ENCODE assay signal across 7 mouse cellular contexts in genomic region chr2:157944156-157944893, GRCm38 (mm10). TPM values are rescaled to one million over a fixed set of nuclear protein-coding genes. Genes with fewer than 3 reads are reported as not detected.
DNase-seq lines count a peak whose midpoint lies in the region; ATAC-seq and TF ChIP-seq lines count a peak whose summit lies in the region.

No protein-coding gene starts in this region.

- WGBS in heart, embryonic 14.5 days = 12% methylated on average over 33 of the region's 37 CpGs

- no peak for TF ChIP-seq CTCF in ES-Bruce4 (IDR thresholded peaks at IDR 0.05; ENCODE audit: low read depth, low read length)

- peak; percentile 28 for DNase-seq in brain, adult 2 months (ENCODE audit: low read depth, low spot score)
- peak; percentile 43 to 78 for DNase-seq in kidney, postnatal 25 days
- DNase-seq in retina, postnatal 7 days (ENCODE audit: low read depth, low spot score) = peak; percentile 46
- DNase-seq in c-Kit-positive CD71-positive TER-119-positive erythroid progenitor cells, embryonic 14.5 days (ENCODE audit: low spot score) = no peak
- no peak for DNase-seq in gastrocnemius, adult 8-10 months (ENCODE audit: low spot score in 2 of 2)

- no peaks in the 10 kb centered on the region for H3K9me3 ChIP-seq in ES-Bruce4 (replicated peaks; ENCODE audit: control insufficient read depth, insufficient read depth, low read length, poor library complexity, severe bottlenecking)
- H3K9me3 ChIP-seq in heart, embryonic 14.5 days (ENCODE audit: control insufficient read depth, low read length) = no peaks in the 10 kb centered on the region

- H3K27me3 ChIP-seq in ES-Bruce4 (ENCODE audit: control insufficient read depth, insufficient read depth, low read length, poor library complexity, severe bottlenecking) = no peaks in the 10 kb centered on the region
- H3K27me3 ChIP-seq in heart, embryonic 14.5 days (ENCODE audit: control insufficient read depth, insufficient read depth, low read length) = peaks cover 28% of the 10 kb centered on the region

- TF ChIP-seq EP300 in ES-Bruce4 (IDR thresholded peaks at IDR 0.05; ENCODE audit: insufficient read depth, low read depth, low read length) = no peak

- ATAC-seq in heart, embryonic 14.5 days (ENCODE audit: insufficient number of reproducible peaks, insufficient read depth, low FRiP score, low read depth) = no peak

- no peaks in the 10 kb centered on the region for H3K4me1 ChIP-seq in ES-Bruce4 (ENCODE audit: control insufficient read depth, insufficient read depth, low read length)
- H3K4me1 ChIP-seq in heart, embryonic 14.5 days (ENCODE audit: control insufficient read depth in 2 of 2, insufficient read depth in 2 of 2, low read length in 2 of 2) = peaks cover 8 to 18% of the 10 kb centered on the region in 2 experiments

- H3K9ac ChIP-seq in ES-Bruce4 (ENCODE audit: low read depth, poor library complexity, severe bottlenecking) = peak overlapping the region; percentile 78
- peak overlapping the region; percentile 74 for H3K9ac ChIP-seq in heart, embryonic 14.5 days (ENCODE audit: low read length)

- no peak overlapping the region for H3K27ac ChIP-seq in ES-Bruce4 (ENCODE audit: insufficient read depth, low read length)
- H3K27ac ChIP-seq in heart, embryonic 14.5 days (replicated peaks in 1 of 2; ENCODE audit: control insufficient read depth in 1 of 2, insufficient read depth in 1 of 2, low read depth in 2 of 2, low read length in 2 of 2) = no peak overlapping the region

- TF ChIP-seq POLR2A in ES-Bruce4 (IDR thresholded peaks at IDR 0.05; ENCODE audit: insufficient read depth, low read length) = no peak

- H3K36me3 ChIP-seq in ES-Bruce4 (ENCODE audit: control insufficient read depth, insufficient read depth, low read length, poor library complexity, severe bottlenecking) = no peaks in the 10 kb centered on the region
- no peaks in the 10 kb centered on the region for H3K36me3 ChIP-seq in heart, embryonic 14.5 days (ENCODE audit: control insufficient read depth, insufficient read depth, low read length)

- peak overlapping the region; percentile 61 for H3K4me3 ChIP-seq in ES-Bruce4 (ENCODE audit: low read depth, low read length)
- H3K4me3 ChIP-seq in heart, embryonic 14.5 days (ENCODE audit: control insufficient read depth in 1 of 2, insufficient read depth in 1 of 2, low read depth in 1 of 2, low read length in 2 of 2) = peak overlapping the region; percentile 48 to 49

- peak overlapping the region; percentile 97 for H3K4me2 ChIP-seq in heart, embryonic 14.5 days (ENCODE audit: low read length)

RNA-seq across cellular contexts. Expression of gene Vstm2l, which starts 29.9 kb away (rescaled TPM):
- polyA plus RNA-seq in ES-Bruce4 (2011; ENCODE audit: insufficient read depth, insufficient read length, low read depth, missing spikeins) = not detected in 2 replicates
- not detected in 2 replicates for polyA plus RNA-seq in heart, embryonic 14.5 days (2014; fragmentation: Nextera tagmentation; extraction: Ambion mirVana)
- not detected for total RNA-seq in gastrocnemius, adult 8-10 months (2022)

Comparison
In these comparisons a context has a peak if more than half of its experiments do, and no peak if none do; other contexts are left out.
1. DNase-seq: peak in brain, adult 2 months (single experiment), kidney, postnatal 25 days (2 of 2) and retina, postnatal 7 days (single experiment); none in c-Kit-positive CD71-positive TER-119-positive erythroid progenitor cells, embryonic 14.5 days (single experiment) and gastrocnemius, adult 8-10 months (0 of 2).